Mouse (Mus musculus) kidney, postnatal 10 days (tissue): ENCODE results near the gene 1700010I14Rik.

Experiments
- DNase-seq: peaks from one replicate; pipeline ENCODE4 v3.0.0; 2021; ENCODE audit warnings: mixed read lengths

1700010I14Rik gene

GRCm38 (mm10) chr17:8988119-8988807, at the start of gene 1700010I14Rik:
1700010I14Rik (plus strand) TSS chr17:8988333.
- DNase-seq = peak; percentile 95

- no peak for DNase-seq
Observed at GRCm38 (mm10) chr17:8951588-8951987, 36.5 kb upstream of the 1700010I14Rik start.

GRCm38 (mm10) chr17:8952951-8953350, 35.2 kb upstream of the 1700010I14Rik start:
- no peak for DNase-seq

- no peak for DNase-seq
Observed at GRCm38 (mm10) chr17:8958125-8958524, 30.0 kb upstream of the 1700010I14Rik start.

- no peak for DNase-seq
Observed at GRCm38 (mm10) chr17:8960386-8960785, 27.7 kb upstream of the 1700010I14Rik start.

GRCm38 (mm10) chr17:8961097-8961496, 27.0 kb upstream of the 1700010I14Rik start:
- DNase-seq = no peak

GRCm38 (mm10) chr17:8961644-8962043, 26.5 kb upstream of the 1700010I14Rik start:
- no peak for DNase-seq

GRCm38 (mm10) chr17:8965177-8965576, 23.0 kb upstream of the 1700010I14Rik start:
- DNase-seq = no peak

GRCm38 (mm10) chr17:8972152-8972854, 15.8 kb upstream of the 1700010I14Rik start:
- DNase-seq = no peak

- no peak for DNase-seq
Observed at GRCm38 (mm10) chr17:8973331-8973730, 14.8 kb upstream of the 1700010I14Rik start.

- no peak for DNase-seq
Observed at GRCm38 (mm10) chr17:8974423-8974822, 13.7 kb upstream of the 1700010I14Rik start.

- DNase-seq = no peak
Observed at GRCm38 (mm10) chr17:8974823-8975397, 13.2 kb upstream of the 1700010I14Rik start.

- DNase-seq = no peak
Observed at GRCm38 (mm10) chr17:8976745-8977144, 11.4 kb upstream of the 1700010I14Rik start.

GRCm38 (mm10) chr17:8977271-8977670, 10.9 kb upstream of the 1700010I14Rik start:
- DNase-seq = no peak

GRCm38 (mm10) chr17:8983576-8983975, 4.6 kb upstream of the 1700010I14Rik start:
- DNase-seq = no peak

GRCm38 (mm10) chr17:8985714-8986113, 2.4 kb upstream of the 1700010I14Rik start:
- DNase-seq = no peak

GRCm38 (mm10) chr17:8986551-8986950, 1.6 kb upstream of the 1700010I14Rik start:
- no peak for DNase-seq

- peak; percentile 20 for DNase-seq
Observed at GRCm38 (mm10) chr17:8987369-8987768, 764 bp upstream of the 1700010I14Rik start.

GRCm38 (mm10) chr17:8991160-8991559, 3.0 kb downstream of the 1700010I14Rik start:
- DNase-seq = peak; percentile 34

- no peak for DNase-seq
Observed at GRCm38 (mm10) chr17:8995344-8995743, 7.2 kb downstream of the 1700010I14Rik start.

- DNase-seq = no peak
Observed at GRCm38 (mm10) chr17:9002438-9002837, 14.3 kb downstream of the 1700010I14Rik start.

- no peak for DNase-seq
Observed at GRCm38 (mm10) chr17:9004516-9004915, 16.4 kb downstream of the 1700010I14Rik start.

- DNase-seq = no peak
Observed at GRCm38 (mm10) chr17:9023198-9023942, 35.2 kb downstream of the 1700010I14Rik start.
